Mouse (Mus musculus): ENCODE measurements around the gene Adgrg1. TPM values are rescaled to one million over a fixed set of nuclear protein-coding genes. Genes with fewer than 3 reads are reported as not detected.

Gene Adgrg1
- polyA plus RNA-seq, 1 experiment from 2014 or later: 39.0 TPM

DNA sequence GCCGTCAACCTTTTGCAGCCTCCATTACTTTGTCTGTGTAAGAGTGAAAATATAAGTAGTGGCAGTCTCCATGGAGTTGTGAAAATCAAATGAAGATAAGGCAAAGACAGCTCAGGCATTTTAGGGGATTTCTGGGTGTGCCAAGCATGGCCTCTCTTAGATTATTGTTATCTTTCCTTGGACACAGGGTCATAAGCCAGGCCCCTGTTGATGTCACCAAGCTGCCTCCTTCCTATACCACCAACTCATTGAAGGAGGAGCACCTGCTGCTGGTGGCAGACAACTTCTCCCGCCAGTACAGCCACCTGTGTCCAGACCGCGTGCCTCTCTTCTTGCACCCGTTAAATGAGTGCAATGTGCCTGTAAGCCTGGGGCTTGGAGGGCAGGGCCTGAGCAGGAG lies 81.9 kb downstream of the Adgrg1 start:
- Histone ChIP-seq H3K4me2 (replicated peaks; ENCODE audit: low read depth, low read length) (no peak overlapping the region), H3K9me3 (ENCODE audit: low read length) (no peaks in the 10 kb centered on the region), H3K4me1 (ENCODE audit: insufficient read depth, low read depth, low read length) (no peaks in the 10 kb centered on the region), H3K36me3 (ENCODE audit: insufficient read depth, low read length) (no peaks in the 10 kb centered on the region), H3K4me3 (ENCODE audit: low read depth, low read length) (no peak overlapping the region), H3K27me3 (replicated peaks; ENCODE audit: insufficient read depth, low read length) (no peaks in the 10 kb centered on the region), H3K9ac (replicated peaks; ENCODE audit: low read depth) (no peak overlapping the region), H3K27ac (ENCODE audit: low read length) (no peak overlapping the region)
- DNase-seq (ENCODE audit: low spot score) (no peak), ATAC-seq (no peak)
- TF ChIP-seq CTCF (IDR thresholded peaks at IDR 0.05) (no peak), EP300 (IDR thresholded peaks at IDR 0.05) (no peak)
- 61% methylated on average over 5 of the region's 5 CpGs for WGBS

DNA sequence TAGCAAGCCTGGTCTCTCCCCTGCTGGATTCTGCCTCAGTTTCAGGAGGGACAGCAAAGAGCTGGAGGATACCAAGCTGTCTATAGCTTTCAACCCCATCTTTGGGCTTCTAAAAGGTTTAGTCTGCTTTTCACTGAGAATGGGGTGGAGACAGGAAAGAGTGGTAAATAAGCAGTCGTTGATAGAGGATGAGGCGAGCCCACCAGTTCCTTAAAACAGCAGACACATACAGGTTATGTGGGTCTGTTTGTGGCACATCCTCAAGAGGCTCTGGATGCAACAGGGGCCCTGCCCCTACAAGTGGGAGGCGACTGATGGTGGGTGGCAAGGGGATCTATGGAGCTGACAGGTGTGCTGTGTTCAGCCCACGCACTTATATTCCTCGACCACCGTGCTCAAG lies 84.1 kb downstream of the Adgrg1 start:
- Histone ChIP-seq H3K27me3 (replicated peaks; ENCODE audit: insufficient read depth, low read length) (no peaks in the 10 kb centered on the region), H3K27ac (ENCODE audit: low read length) (no peak overlapping the region), H3K4me1 (ENCODE audit: insufficient read depth, low read depth, low read length) (no peaks in the 10 kb centered on the region), H3K9me3 (ENCODE audit: low read length) (no peaks in the 10 kb centered on the region), H3K36me3 (ENCODE audit: insufficient read depth, low read length) (no peaks in the 10 kb centered on the region), H3K4me3 (ENCODE audit: low read depth, low read length) (no peak overlapping the region), H3K9ac (replicated peaks; ENCODE audit: low read depth) (no peak overlapping the region), H3K4me2 (replicated peaks; ENCODE audit: low read depth, low read length) (no peak overlapping the region)
- DNase-seq (ENCODE audit: low spot score) (no peak), ATAC-seq (no peak)
- TF ChIP-seq CTCF (IDR thresholded peaks at IDR 0.05): no peak
- TF ChIP-seq EP300 (IDR thresholded peaks at IDR 0.05): no peak
- 58% methylated on average over 6 of the region's 6 CpGs for WGBS

DNA sequence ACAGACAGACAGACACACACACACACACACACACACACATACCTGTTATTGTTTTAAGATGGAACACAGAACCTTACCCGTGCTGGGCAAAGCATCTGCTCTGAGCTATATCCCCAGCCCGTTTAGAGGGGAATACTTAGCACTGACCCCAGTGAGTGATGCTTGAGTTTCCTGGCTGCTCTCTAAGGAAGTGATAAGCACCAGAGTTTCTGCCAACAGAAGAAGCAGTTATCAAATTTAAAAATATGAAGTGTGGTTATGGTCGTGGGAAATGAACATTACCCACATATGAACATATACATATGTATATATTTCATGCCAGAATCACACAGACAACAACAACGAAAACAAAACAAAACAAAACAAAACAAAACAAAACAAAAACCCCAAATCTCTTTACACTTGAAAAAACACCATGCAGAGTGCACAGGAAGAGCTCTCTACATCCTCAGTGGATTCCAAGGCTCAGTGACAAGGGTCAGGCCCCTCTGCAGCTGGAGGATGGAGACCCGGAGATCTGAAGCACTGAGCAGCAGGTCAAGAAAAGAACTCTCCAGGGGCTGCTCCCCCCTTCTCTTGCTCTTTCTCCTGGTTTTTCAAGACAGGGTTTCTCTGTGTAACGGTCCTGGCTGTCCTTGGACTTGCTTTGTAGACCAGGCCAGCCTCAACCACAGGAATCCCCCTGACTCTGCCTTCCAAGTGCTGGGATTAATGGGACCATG lies 85.4 kb downstream of the Adgrg1 start:
- DNase-seq (ENCODE audit: low spot score) (no peak), ATAC-seq (no peak)
- no peaks in the 10 kb centered on the region for H3K27me3 ChIP-seq (replicated peaks; ENCODE audit: insufficient read depth, low read length)
- no peaks in the 10 kb centered on the region for H3K36me3 ChIP-seq (ENCODE audit: insufficient read depth, low read length)
- no peak overlapping the region for H3K9ac ChIP-seq (replicated peaks; ENCODE audit: low read depth)
- H3K4me1 ChIP-seq (ENCODE audit: insufficient read depth, low read depth, low read length): no peaks in the 10 kb centered on the region
- WGBS: 29% methylated on average over 6 of the region's 6 CpGs
- H3K4me3 ChIP-seq (ENCODE audit: low read depth, low read length): no peak overlapping the region
- no peak overlapping the region for H3K4me2 ChIP-seq (replicated peaks; ENCODE audit: low read depth, low read length)
- no peak for TF ChIP-seq EP300 (IDR thresholded peaks at IDR 0.05)
- no peak for TF ChIP-seq CTCF (IDR thresholded peaks at IDR 0.05)
- no peaks in the 10 kb centered on the region for H3K9me3 ChIP-seq (ENCODE audit: low read length)
- H3K27ac ChIP-seq (ENCODE audit: low read length): no peak overlapping the region

Other genes with a start within 250 kb of the Adgrg1 start
- gene Ccl22, start 229.2 kb upstream of the Adgrg1 start, polyA plus RNA-seq (2015; fragmentation: Nextera tagmentation; extraction: Ambion mirVana): 0.45 TPM in 2 replicates
- 8.3 and 10.7 TPM in 2 replicates for gene Cx3cl1, start 202.7 kb upstream of the Adgrg1 start, polyA plus RNA-seq (2015; fragmentation: Nextera tagmentation; extraction: Ambion mirVana)
- gene Ccl17, start 164.3 kb upstream of the Adgrg1 start, polyA plus RNA-seq (2015; fragmentation: Nextera tagmentation; extraction: Ambion mirVana): 5.7 and 9.1 TPM in 2 replicates
- 47.1 and 51.4 TPM in 2 replicates for gene Coq9, start 136.4 kb upstream of the Adgrg1 start, polyA plus RNA-seq (2015; fragmentation: Nextera tagmentation; extraction: Ambion mirVana)
- gene Ciapin1, start 136.4 kb upstream of the Adgrg1 start, polyA plus RNA-seq (2015; fragmentation: Nextera tagmentation; extraction: Ambion mirVana): 66.7 and 74.5 TPM in 2 replicates
- gene Polr2c, start 117.3 kb upstream of the Adgrg1 start, polyA plus RNA-seq (2015; fragmentation: Nextera tagmentation; extraction: Ambion mirVana): 98.4 and 103 TPM in 2 replicates
- 42.7 and 47.5 TPM in 2 replicates for gene Dok4, start 98.4 kb upstream of the Adgrg1 start, polyA plus RNA-seq (2015; fragmentation: Nextera tagmentation; extraction: Ambion mirVana)
- 14.6 and 17.2 TPM in 2 replicates for gene Ccdc102a, start 56.7 kb upstream of the Adgrg1 start, polyA plus RNA-seq (2015; fragmentation: Nextera tagmentation; extraction: Ambion mirVana)
- gene Adgrg5, start 51.1 kb upstream of the Adgrg1 start, polyA plus RNA-seq (2015; fragmentation: Nextera tagmentation; extraction: Ambion mirVana): 0.19 and 0.31 TPM in 2 replicates
- gene Adgrg3, start 42.9 kb downstream of the Adgrg1 start, polyA plus RNA-seq (2015; fragmentation: Nextera tagmentation; extraction: Ambion mirVana): 4.8 and 5.3 TPM in 2 replicates
- 3.1 and 3.9 TPM in 2 replicates for gene Drc7, start 80.4 kb downstream of the Adgrg1 start, polyA plus RNA-seq (2015; fragmentation: Nextera tagmentation; extraction: Ambion mirVana)
- 10.4 and 10.8 TPM in 2 replicates for gene Katnb1, start 106.4 kb downstream of the Adgrg1 start, polyA plus RNA-seq (2015; fragmentation: Nextera tagmentation; extraction: Ambion mirVana)
- gene Kifc3, start 228.1 kb downstream of the Adgrg1 start, polyA plus RNA-seq (2015; fragmentation: Nextera tagmentation; extraction: Ambion mirVana): 23.7 and 32.4 TPM in 2 replicates

Measured in lung, postnatal 0 days (tissue).